Mouse (Mus musculus): ENCODE results near the gene Mpig6b. TPM values are rescaled to one million over a fixed set of nuclear protein-coding genes. Genes with fewer than 3 reads are reported as not detected.

Mpig6b gene
- polyA plus RNA-seq, 1 experiment, result not detected

GRCm38 (mm10) chr17:35102299-35102698 lies 36.3 kb upstream of the Mpig6b start:
- Histone ChIP-seq H3K4me1 (ENCODE audit: control insufficient read depth, insufficient read depth, low read length) (peaks cover 2% of the 10 kb centered on the region; the same call in 1 of the 2 replicates), H3K27ac (ENCODE audit: insufficient read depth, low read length) (no peak overlapping the region), H3K4me3 (ENCODE audit: insufficient read depth, low read length) (no peak overlapping the region)
- TF ChIP-seq CTCF (IDR thresholded peaks at IDR 0.05; ENCODE audit: extremely low read depth, insufficient read depth, low read length) (no peak), POLR2A (IDR thresholded peaks at IDR 0.05; ENCODE audit: extremely low read depth, insufficient read depth, low read length) (no peak)

- Histone ChIP-seq H3K4me3 (ENCODE audit: insufficient read depth, low read length) (no peak overlapping the region), H3K27ac (ENCODE audit: insufficient read depth, low read length) (no peak overlapping the region), H3K4me1 (ENCODE audit: control insufficient read depth, insufficient read depth, low read length) (peaks cover under 1% of the 10 kb centered on the region; the same call in 1 of the 2 replicates)
- TF ChIP-seq POLR2A (IDR thresholded peaks at IDR 0.05; ENCODE audit: extremely low read depth, insufficient read depth, low read length) (no peak), CTCF (IDR thresholded peaks at IDR 0.05; ENCODE audit: extremely low read depth, insufficient read depth, low read length) (no peak)
Observed at GRCm38 (mm10) chr17:35101161-35101560, 35.2 kb upstream of the Mpig6b start.

GRCm38 (mm10) chr17:35100196-35100765 lies 34.3 kb upstream of the Mpig6b start:
- Histone ChIP-seq H3K27ac (ENCODE audit: insufficient read depth, low read length) (no peak overlapping the region), H3K4me3 (ENCODE audit: insufficient read depth, low read length) (no peak overlapping the region), H3K4me1 (ENCODE audit: control insufficient read depth, insufficient read depth, low read length) (no peaks in the 10 kb centered on the region; the same call in 1 of the 2 replicates)
- TF ChIP-seq POLR2A (IDR thresholded peaks at IDR 0.05; ENCODE audit: extremely low read depth, insufficient read depth, low read length), result no peak
- no peak for TF ChIP-seq CTCF (IDR thresholded peaks at IDR 0.05; ENCODE audit: extremely low read depth, insufficient read depth, low read length)

DNA sequence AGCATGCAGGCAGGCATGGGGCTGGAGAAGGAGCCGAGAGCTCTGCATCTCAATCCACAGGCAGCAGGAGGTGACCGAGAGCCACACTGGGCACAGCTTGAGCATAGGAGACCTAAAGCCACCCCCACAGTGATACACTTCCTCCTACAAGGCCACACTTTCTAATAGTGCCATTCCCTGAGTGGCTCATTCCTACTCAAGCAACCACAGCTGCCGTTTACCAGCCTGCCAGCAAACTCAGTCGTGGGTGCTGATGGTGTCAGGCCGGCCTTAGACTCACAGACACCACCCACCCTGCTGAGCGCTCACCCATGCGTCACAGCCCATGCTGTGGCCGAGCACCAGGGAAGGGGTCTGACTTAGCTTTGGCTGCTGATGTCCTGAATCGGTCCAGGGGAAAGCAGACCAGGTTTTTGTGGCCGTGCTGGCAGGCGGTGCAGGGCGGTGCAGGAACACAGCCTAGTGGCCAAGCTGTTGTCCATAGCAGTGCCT lies 31.2 kb upstream of the Mpig6b start:
- H3K27ac ChIP-seq (ENCODE audit: insufficient read depth, low read length), result no peak overlapping the region
- no peaks in the 10 kb centered on the region; the same call in 1 of the 2 replicates for H3K4me1 ChIP-seq (ENCODE audit: control insufficient read depth, insufficient read depth, low read length)
- TF ChIP-seq POLR2A (IDR thresholded peaks at IDR 0.05; ENCODE audit: extremely low read depth, insufficient read depth, low read length) (no peak), CTCF (IDR thresholded peaks at IDR 0.05; ENCODE audit: extremely low read depth, insufficient read depth, low read length) (no peak)
- no peak overlapping the region for H3K4me3 ChIP-seq (ENCODE audit: insufficient read depth, low read length)

GRCm38 (mm10) chr17:35096597-35096996 lies 30.6 kb upstream of the Mpig6b start:
- no peak for TF ChIP-seq POLR2A (IDR thresholded peaks at IDR 0.05; ENCODE audit: extremely low read depth, insufficient read depth, low read length)
- TF ChIP-seq CTCF (IDR thresholded peaks at IDR 0.05; ENCODE audit: extremely low read depth, insufficient read depth, low read length), result no peak

GRCm38 (mm10) chr17:35094475-35095365 lies 28.7 kb upstream of the Mpig6b start:
- peak overlapping the region; percentile 17; the same call in 1 of the 2 replicates for H3K27ac ChIP-seq (ENCODE audit: insufficient read depth, low read length)
- no peak for TF ChIP-seq CTCF (IDR thresholded peaks at IDR 0.05; ENCODE audit: extremely low read depth, insufficient read depth, low read length)
- TF ChIP-seq POLR2A (IDR thresholded peaks at IDR 0.05; ENCODE audit: extremely low read depth, insufficient read depth, low read length), result no peak

More at GRCm38 (mm10) chr17:35096597-35096996, 30.6 kb upstream of the Mpig6b start:
- H3K27ac ChIP-seq (ENCODE audit: insufficient read depth, low read length), result no peak overlapping the region
- H3K4me1 ChIP-seq (ENCODE audit: control insufficient read depth, insufficient read depth, low read length), result no peaks in the 10 kb centered on the region; the same call in 1 of the 2 replicates
- no peak overlapping the region for H3K4me3 ChIP-seq (ENCODE audit: insufficient read depth, low read length)

GRCm38 (mm10) chr17:35092403-35093198 lies 26.6 kb upstream of the Mpig6b start:
- TF ChIP-seq CTCF (IDR thresholded peaks at IDR 0.05; ENCODE audit: extremely low read depth, insufficient read depth, low read length) (no peak), POLR2A (IDR thresholded peaks at IDR 0.05; ENCODE audit: extremely low read depth, insufficient read depth, low read length) (no peak)
- Histone ChIP-seq H3K4me1 (ENCODE audit: control insufficient read depth, insufficient read depth, low read length) (no peaks in the 10 kb centered on the region; the same call in 1 of the 2 replicates), H3K4me3 (ENCODE audit: insufficient read depth, low read length) (no peak overlapping the region), H3K27ac (ENCODE audit: insufficient read depth, low read length) (no peak overlapping the region)

More at GRCm38 (mm10) chr17:35094475-35095365, 28.7 kb upstream of the Mpig6b start:
- no peaks in the 10 kb centered on the region; the same call in 1 of the 2 replicates for H3K4me1 ChIP-seq (ENCODE audit: control insufficient read depth, insufficient read depth, low read length)
- H3K4me3 ChIP-seq (ENCODE audit: insufficient read depth, low read length), result no peak overlapping the region

DNA sequence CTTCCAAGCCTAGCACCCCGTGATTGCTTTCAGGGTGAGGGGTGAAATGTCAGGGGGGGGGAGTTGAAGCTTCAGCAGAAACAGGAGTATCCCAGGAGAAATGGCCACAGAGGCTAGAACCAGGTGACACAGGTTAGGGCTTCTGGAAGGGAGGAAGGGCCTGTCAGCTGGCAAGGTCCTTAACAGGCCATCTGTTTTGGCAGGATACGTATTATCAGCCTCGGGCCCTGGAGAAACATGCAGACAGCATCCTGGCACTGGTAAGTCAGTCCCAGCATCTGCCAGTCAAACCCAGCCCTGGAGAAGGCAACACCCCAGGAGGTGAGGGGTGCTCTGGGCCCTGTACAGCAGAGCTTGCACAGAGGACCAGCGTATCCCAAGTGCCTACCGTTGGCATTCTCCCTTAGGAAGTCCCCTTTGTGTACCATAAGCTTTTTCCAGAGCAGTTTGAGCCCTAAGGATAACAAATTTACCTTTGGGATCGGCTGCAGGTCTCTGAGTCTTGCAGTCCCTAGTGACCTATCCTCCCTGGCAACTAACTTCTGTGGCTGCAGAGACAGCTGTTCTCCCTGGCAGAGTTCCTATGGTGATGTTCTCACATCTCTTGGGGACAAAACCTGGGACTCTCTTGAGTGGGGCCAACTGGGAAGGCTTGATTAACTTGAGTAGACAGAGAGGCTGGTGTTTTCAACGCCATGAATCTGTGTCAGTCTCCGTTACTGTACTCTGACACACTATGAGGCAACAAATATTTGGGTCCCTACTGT lies 24.4 kb upstream of the Mpig6b start:
- no peaks in the 10 kb centered on the region; the same call in 1 of the 2 replicates for H3K4me1 ChIP-seq (ENCODE audit: control insufficient read depth, insufficient read depth, low read length)
- no peak for TF ChIP-seq CTCF (IDR thresholded peaks at IDR 0.05; ENCODE audit: extremely low read depth, insufficient read depth, low read length)
- TF ChIP-seq POLR2A (IDR thresholded peaks at IDR 0.05; ENCODE audit: extremely low read depth, insufficient read depth, low read length), result no peak
- peak overlapping the region; percentile 62 for H3K4me3 ChIP-seq (ENCODE audit: insufficient read depth, low read length)
- H3K27ac ChIP-seq (ENCODE audit: insufficient read depth, low read length), result no peak overlapping the region

All from cortical plate, adult 2 months (tissue).